Mouse (Mus musculus) G1E (cell line): ENCODE results near the gene Wwc2.

Experiments
- CTCF ChIP-seq: IDR thresholded peaks from 2 replicates; pipeline ENCODE4 v1.5.1; 2012; ENCODE audit warnings: low read depth, low read length, inconsistent platforms, mixed read lengths
- GATA1 ChIP-seq: IDR thresholded peaks from 2 replicates; pipeline ENCODE4 v1.6.1; 2012; ENCODE audit warnings: borderline replicate concordance, low read length, inconsistent platforms, mixed read lengths
- POLR2AphosphoS5 ChIP-seq: IDR thresholded peaks from 2 replicates; pipeline ENCODE4 v1.6.1; 2012; ENCODE audit warnings: low read depth, low read length, inconsistent platforms; ENCODE audit not compliant: insufficient replicate concordance
- TAL1 ChIP-seq: conservative IDR thresholded peaks from 2 replicates; pipeline ENCODE4 v1.6.1; 2012; ENCODE audit warnings: low read depth, low read length, inconsistent platforms, mixed read lengths

GRCm38 (mm10) chr8:48032046-48032445 is 41.3 kb upstream of the Wwc2 start:
- TF ChIP-seq CTCF (no peak), GATA1 (no peak), TAL1 (no peak), POLR2AphosphoS5 (no peak)
